Mouse (Mus musculus) forebrain, embryonic 16.5 days (tissue): ENCODE results near the gene Trim63. TPM values are rescaled to one million over a fixed set of nuclear protein-coding genes. Genes with fewer than 3 reads are reported as not detected.
A peak's percentile ranks its signal among the peaks of the same experiment; 100 is the strongest.

Experiments
- ATAC-seq: fragments of 200-750 bp; cut with Nextera tagmentation; 2 replicates; pipeline ENCODE4 v1.8.0; 2017; ENCODE audit warnings: mild to moderate bottlenecking, moderate library complexity
- H3K27ac ChIP-seq: fragments of 300-500 bp; sonication (generic); 2 replicates; pipeline ENCODE4 v1.5.1; 2014; ENCODE audit warnings: low read length, control low read depth
- H3K27me3 ChIP-seq: fragments of 300-500 bp; sonication (generic); replicated peaks from 2 replicates; pipeline ENCODE4 v1.6.1; 2014; ENCODE audit warnings: low read length; ENCODE audit not compliant: control insufficient read depth, insufficient read depth
- H3K36me3 ChIP-seq: fragments of 300-500 bp; sonication (generic); 2 replicates; pipeline ENCODE4 v1.6.1; 2014; ENCODE audit not compliant: control insufficient read depth, insufficient read depth
- H3K4me1 ChIP-seq: fragments of 300-500 bp; sonication (generic); replicated peaks from 2 replicates; pipeline ENCODE4 v1.6.1; 2014; ENCODE audit warnings: low read length; ENCODE audit not compliant: control insufficient read depth, insufficient read depth
- H3K4me2 ChIP-seq: fragments of 300-500 bp; sonication (generic); 2 replicates; pipeline ENCODE4 v1.6.1; 2014; ENCODE audit warnings: mild to moderate bottlenecking, low read length, control low read depth
- H3K4me3 ChIP-seq: fragments of 300-500 bp; sonication (generic); replicated peaks from 2 replicates; pipeline ENCODE4 v1.5.1; 2014; ENCODE audit warnings: mild to moderate bottlenecking, low read length, control low read depth
- H3K9ac ChIP-seq: fragments of 300-500 bp; sonication (generic); replicated peaks from 2 replicates; pipeline ENCODE4 v1.6.1; 2014; ENCODE audit warnings: low read depth, low read length, control low read depth
- H3K9me3 ChIP-seq: fragments of 300-500 bp; sonication (generic); 2 replicates; pipeline ENCODE4 v1.6.1; 2016; ENCODE audit warnings: low read length; ENCODE audit not compliant: control insufficient read depth
- WGBS: fragments of 180-500 bp; shearing (Covaris S2); extraction: QIAGEN DNeasy Blood & Tissue Kit; methylation state at CpG from one replicate; pipeline ENCODE4 v1.1.7; 2014; 5-methylcytosine and 5-hydroxymethylcytosine counted together
- polyA plus RNA-seq: library from polyadenylated mRNA; unstranded; fragments of >200 nt; fragmentation: Nextera tagmentation; extraction: Ambion mirVana; gene quantifications from 2 replicates; pipeline ENCODE4 v1.2.1, GENCODE M21; 2015

Gene Trim63
- polyA plus RNA-seq, 1 experiment from 2014 or later, result 0.15 TPM

- no peak for ATAC-seq
- peaks cover 5% of the 10 kb centered on the region; the same call in 1 of the 2 replicates for H3K4me1 ChIP-seq
- H3K4me3 ChIP-seq, result no peak overlapping the region
- no peaks in the 10 kb centered on the region for H3K36me3 ChIP-seq
- H3K27me3 ChIP-seq, result no peaks in the 10 kb centered on the region
- H3K4me2 ChIP-seq, result no peak overlapping the region
- H3K27ac ChIP-seq, result no peak overlapping the region
- H3K9me3 ChIP-seq, result no peaks in the 10 kb centered on the region
- no peak overlapping the region for H3K9ac ChIP-seq
- 54% methylated on average over 16 of the region's 16 CpGs for WGBS
Observed at GRCm38 (mm10) chr4:134355841-134356452, 41.0 kb downstream of the Trim63 start.

GRCm38 (mm10) chr4:134356591-134357460, 41.9 kb downstream of the Trim63 start:
- H3K27ac ChIP-seq, result no peak overlapping the region
- ATAC-seq, result no peak
- H3K4me1 ChIP-seq, result peaks cover 5% of the 10 kb centered on the region; the same call in 1 of the 2 replicates
- H3K9ac ChIP-seq, result peak overlapping the region; percentile 46
- WGBS, result 19% methylated on average over 22 of the region's 22 CpGs
- H3K4me2 ChIP-seq, result peak overlapping the region; percentile 50
- H3K4me3 ChIP-seq, result peak overlapping the region; percentile 27
- no peaks in the 10 kb centered on the region for H3K9me3 ChIP-seq
- no peaks in the 10 kb centered on the region for H3K27me3 ChIP-seq
- no peaks in the 10 kb centered on the region for H3K36me3 ChIP-seq

GRCm38 (mm10) chr4:134357461-134357771, 42.5 kb downstream of the Trim63 start:
- Histone ChIP-seq H3K9ac (peak overlapping the region; percentile 46), H3K9me3 (no peaks in the 10 kb centered on the region), H3K27me3 (no peaks in the 10 kb centered on the region), H3K4me1 (peaks cover 5% of the 10 kb centered on the region; the same call in 1 of the 2 replicates), H3K27ac (no peak overlapping the region), H3K36me3 (no peaks in the 10 kb centered on the region), H3K4me2 (peak overlapping the region; percentile 50), H3K4me3 (peak overlapping the region; percentile 27)
- ATAC-seq, result no peak
- 33% methylated on average over 17 of the region's 17 CpGs for WGBS

- no peaks in the 10 kb centered on the region for H3K36me3 ChIP-seq
- peaks cover 5% of the 10 kb centered on the region; the same call in 1 of the 2 replicates for H3K4me1 ChIP-seq
- no peak overlapping the region for H3K9ac ChIP-seq
- no peaks in the 10 kb centered on the region for H3K27me3 ChIP-seq
- no peak overlapping the region for H3K4me2 ChIP-seq
- ATAC-seq, result no peak
- H3K9me3 ChIP-seq, result no peaks in the 10 kb centered on the region
- H3K27ac ChIP-seq, result no peak overlapping the region
- H3K4me3 ChIP-seq, result no peak overlapping the region
- WGBS, result 87% methylated on average over 6 of the region's 6 CpGs
Observed at GRCm38 (mm10) chr4:134359649-134360048, 44.7 kb downstream of the Trim63 start.

GRCm38 (mm10) chr4:134361215-134361614, 46.3 kb downstream of the Trim63 start:
- no peak overlapping the region for H3K9ac ChIP-seq
- H3K27ac ChIP-seq, result no peak overlapping the region
- H3K9me3 ChIP-seq, result no peaks in the 10 kb centered on the region
- no peak overlapping the region for H3K4me2 ChIP-seq
- H3K4me3 ChIP-seq, result no peak overlapping the region
- H3K4me1 ChIP-seq, result peaks cover 5% of the 10 kb centered on the region; the same call in 1 of the 2 replicates
- H3K36me3 ChIP-seq, result no peaks in the 10 kb centered on the region
- no peaks in the 10 kb centered on the region for H3K27me3 ChIP-seq
- ATAC-seq, result no peak
- 58% methylated on average over 5 of the region's 5 CpGs for WGBS

- Histone ChIP-seq H3K36me3 (no peaks in the 10 kb centered on the region), H3K4me2 (no peak overlapping the region), H3K27ac (no peak overlapping the region), H3K4me1 (peaks cover 3% of the 10 kb centered on the region; the same call in 1 of the 2 replicates), H3K27me3 (no peaks in the 10 kb centered on the region), H3K9me3 (no peaks in the 10 kb centered on the region), H3K4me3 (no peak overlapping the region), H3K9ac (no peak overlapping the region)
- ATAC-seq, result no peak
- 63% methylated on average over 9 of the region's 9 CpGs for whole genome bisulfite sequencing
Observed at GRCm38 (mm10) chr4:134362124-134362523, 47.2 kb downstream of the Trim63 start.

- H3K36me3 ChIP-seq, result no peaks in the 10 kb centered on the region
- H3K9me3 ChIP-seq, result no peaks in the 10 kb centered on the region
- no peak overlapping the region for H3K4me2 ChIP-seq
- ATAC-seq, result no peak
- no peak overlapping the region for H3K27ac ChIP-seq
- H3K9ac ChIP-seq, result no peak overlapping the region
- no peak overlapping the region for H3K4me3 ChIP-seq
- 19% methylated on average over 9 of the region's 9 CpGs for WGBS
- H3K4me1 ChIP-seq, result no peaks in the 10 kb centered on the region; the same call in 1 of the 2 replicates
- H3K27me3 ChIP-seq, result no peaks in the 10 kb centered on the region
Observed at GRCm38 (mm10) chr4:134362586-134362985, 47.7 kb downstream of the Trim63 start.

- no peak overlapping the region for H3K4me2 ChIP-seq
- no peaks in the 10 kb centered on the region for H3K36me3 ChIP-seq
- H3K27me3 ChIP-seq, result peaks cover 12% of the 10 kb centered on the region
- H3K4me3 ChIP-seq, result no peak overlapping the region
- no peaks in the 10 kb centered on the region for H3K4me1 ChIP-seq
- H3K9ac ChIP-seq, result no peak overlapping the region
- 53% methylated on average over 5 of the region's 5 CpGs for WGBS
- no peaks in the 10 kb centered on the region for H3K9me3 ChIP-seq
- ATAC-seq, result no peak
- no peak overlapping the region for H3K27ac ChIP-seq
Observed at GRCm38 (mm10) chr4:134365280-134365679, 50.4 kb downstream of the Trim63 start.

GRCm38 (mm10) chr4:134370649-134371221, 55.8 kb downstream of the Trim63 start:
- H3K4me3 ChIP-seq, result peak overlapping the region; percentile 22
- peaks cover 31% of the 10 kb centered on the region for H3K27me3 ChIP-seq
- H3K36me3 ChIP-seq, result no peaks in the 10 kb centered on the region
- H3K9me3 ChIP-seq, result no peaks in the 10 kb centered on the region
- 1% methylated on average over 18 of the region's 18 CpGs for WGBS
- ATAC-seq, result peak; percentile 13; the same call in 1 of the 2 replicates
- H3K9ac ChIP-seq, result no peak overlapping the region
- H3K4me2 ChIP-seq, result peak overlapping the region; percentile 98
- H3K27ac ChIP-seq, result no peak overlapping the region
- H3K4me1 ChIP-seq, result peaks cover 18% of the 10 kb centered on the region
